Mouse (Mus musculus) kidney, adult 9 months (tissue): ENCODE results near the gene Mlxip.

Source experiments
- DNase-seq: peaks from one replicate; pipeline ENCODE4 v3.0.0; 2022

Mlxip gene

DNA sequence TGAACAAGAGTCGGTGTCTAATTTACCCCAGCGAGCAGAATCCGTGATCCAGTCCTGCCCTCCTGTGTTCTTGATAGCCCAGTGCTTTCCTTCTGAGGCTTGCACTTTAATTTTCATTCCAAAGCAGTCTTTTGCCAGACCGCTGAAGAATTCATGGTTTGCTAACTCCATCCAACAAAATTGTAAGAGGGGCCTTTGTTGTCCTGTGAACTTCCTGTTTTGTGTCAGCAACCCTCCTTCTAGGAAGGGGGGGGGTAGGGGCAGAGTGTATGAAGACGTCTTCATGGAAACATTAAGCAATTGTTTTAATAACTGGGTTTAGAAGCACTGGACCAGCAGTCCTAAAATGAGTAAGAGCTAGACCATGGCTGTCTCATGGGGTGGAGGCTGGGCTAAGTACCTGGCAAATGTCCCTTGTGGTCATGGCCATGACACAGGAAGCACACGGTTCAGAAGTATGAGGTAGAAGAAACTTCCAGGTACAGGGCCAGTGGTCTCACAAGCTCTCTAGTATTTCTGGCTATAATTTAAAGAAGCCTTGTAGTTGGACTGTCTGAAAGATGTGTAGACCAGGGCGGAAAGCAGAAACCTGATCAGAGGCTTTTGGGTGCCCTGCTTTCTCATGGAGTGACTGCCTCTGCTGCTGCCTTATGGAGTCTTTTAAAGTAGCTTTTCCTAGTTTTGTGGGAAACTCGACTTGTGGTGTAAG, 41.6 kb downstream of the Mlxip start:
- DNase-seq = peak; percentile 42

DNA sequence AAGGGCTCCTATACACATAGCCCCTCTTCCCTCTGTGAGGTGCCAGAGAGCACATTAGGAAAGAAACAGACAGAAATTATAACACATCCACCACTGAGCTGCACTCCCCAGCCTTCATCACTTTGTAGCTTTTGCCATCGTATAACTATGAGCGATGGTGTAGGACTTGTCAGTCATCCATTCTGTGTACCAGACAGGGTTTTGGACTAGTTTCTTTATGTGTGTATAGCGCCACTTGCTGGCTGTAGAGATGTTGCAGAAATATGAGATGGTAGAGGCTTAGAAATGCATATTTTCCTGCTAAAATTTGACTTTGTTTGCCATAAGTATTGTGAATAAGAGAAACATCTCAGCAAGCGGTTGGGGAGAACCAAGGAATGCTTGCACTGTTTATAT, 42.2 kb downstream of the Mlxip start:
- DNase-seq = peak; percentile 80

DNA sequence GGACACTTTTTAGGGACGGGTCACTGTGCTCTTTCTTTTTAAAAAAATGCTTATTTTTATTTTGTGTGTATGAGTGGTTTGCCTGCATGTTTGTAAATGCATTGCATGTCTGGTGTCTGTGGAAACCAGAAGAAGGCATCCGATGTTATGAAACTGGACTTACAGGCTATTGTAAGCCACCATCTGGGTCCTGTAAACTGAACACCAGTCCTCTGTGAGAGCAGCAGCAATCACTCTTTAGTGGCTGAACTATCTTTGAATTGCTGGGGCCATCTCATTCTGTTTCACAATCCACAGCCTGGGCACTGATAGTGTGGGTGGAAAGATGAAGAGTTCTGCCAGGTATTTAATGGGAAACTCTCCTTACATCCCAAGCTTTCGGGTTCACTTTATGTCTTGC, 43.8 kb downstream of the Mlxip start:
- DNase-seq = no peak

GRCm38 (mm10) chr5:123439312-123439711, 44.7 kb downstream of the Mlxip start:
- DNase-seq = no peak

GRCm38 (mm10) chr5:123439941-123440340, 45.3 kb downstream of the Mlxip start:
- peak; percentile 20 for DNase-seq

DNA sequence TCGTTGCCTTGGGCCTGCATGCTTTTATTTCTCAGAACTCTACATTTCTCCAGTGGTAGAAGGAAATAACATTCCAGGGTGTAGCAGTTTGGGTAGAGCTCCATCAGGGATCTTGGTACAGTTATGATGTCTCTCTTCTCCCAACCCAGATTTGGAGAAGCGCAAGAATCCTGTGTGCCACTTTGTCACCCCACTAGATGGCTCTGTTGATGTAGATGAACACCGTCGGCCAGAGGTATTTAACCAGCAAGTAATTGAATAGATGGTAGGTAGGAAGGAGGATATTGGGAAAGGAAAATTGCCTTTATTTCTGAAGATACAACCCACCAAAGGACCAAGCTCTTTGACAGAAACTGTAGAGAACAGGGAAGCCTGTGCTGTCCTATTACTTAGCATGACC, 46.1 kb downstream of the Mlxip start:
- DNase-seq = no peak

- no peak for DNase-seq
Observed at GRCm38 (mm10) chr5:123442283-123442682, 47.7 kb downstream of the Mlxip start.

DNA sequence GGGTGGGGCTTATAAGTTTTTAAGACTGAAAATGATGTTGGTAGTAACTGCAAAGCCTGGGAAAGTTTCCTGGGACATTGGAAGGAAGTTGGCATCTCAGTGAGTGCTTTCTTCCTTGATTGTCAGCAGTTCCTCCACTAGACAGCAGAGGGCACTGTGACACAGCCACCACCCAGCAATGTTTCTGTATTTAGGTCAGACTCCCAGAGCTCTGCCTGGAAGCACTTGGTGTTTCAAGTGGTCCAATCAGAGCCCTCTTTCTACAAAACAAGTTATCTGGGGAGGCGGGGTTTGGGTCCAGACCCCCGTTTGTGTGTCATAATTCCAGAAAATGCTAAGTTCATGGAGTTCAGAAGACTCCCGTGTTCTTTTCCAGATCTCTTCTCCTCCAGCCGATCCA, 49.5 kb downstream of the Mlxip start:
- peak; percentile 66 for DNase-seq

- DNase-seq = no peak
Observed at GRCm38 (mm10) chr5:123444849-123445334, 50.3 kb downstream of the Mlxip start.

GRCm38 (mm10) chr5:123451886-123452285, 57.3 kb downstream of the Mlxip start:
- no peak for DNase-seq

GRCm38 (mm10) chr5:123461420-123461819, 66.8 kb downstream of the Mlxip start:
- DNase-seq = no peak

DNA sequence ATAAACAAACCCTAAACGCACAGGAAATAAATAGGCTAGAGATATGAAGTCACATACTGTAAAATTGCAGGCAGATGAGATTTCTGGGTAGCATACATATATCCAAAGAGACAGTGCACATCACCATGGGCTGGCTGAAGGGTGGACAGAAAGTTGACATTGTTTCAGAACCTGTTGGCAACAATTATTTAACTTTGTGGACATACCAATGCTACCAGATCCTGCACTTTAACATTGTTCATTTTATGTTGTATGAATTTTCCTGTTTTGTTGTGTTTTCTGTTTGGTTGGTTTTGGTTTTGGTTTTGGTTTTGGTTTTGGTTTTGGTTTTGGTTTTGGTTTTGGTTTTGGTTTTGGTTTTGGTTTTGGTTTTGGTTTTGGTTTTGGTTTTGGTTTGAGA, 70.0 kb downstream of the Mlxip start:
- no peak for DNase-seq

DNA sequence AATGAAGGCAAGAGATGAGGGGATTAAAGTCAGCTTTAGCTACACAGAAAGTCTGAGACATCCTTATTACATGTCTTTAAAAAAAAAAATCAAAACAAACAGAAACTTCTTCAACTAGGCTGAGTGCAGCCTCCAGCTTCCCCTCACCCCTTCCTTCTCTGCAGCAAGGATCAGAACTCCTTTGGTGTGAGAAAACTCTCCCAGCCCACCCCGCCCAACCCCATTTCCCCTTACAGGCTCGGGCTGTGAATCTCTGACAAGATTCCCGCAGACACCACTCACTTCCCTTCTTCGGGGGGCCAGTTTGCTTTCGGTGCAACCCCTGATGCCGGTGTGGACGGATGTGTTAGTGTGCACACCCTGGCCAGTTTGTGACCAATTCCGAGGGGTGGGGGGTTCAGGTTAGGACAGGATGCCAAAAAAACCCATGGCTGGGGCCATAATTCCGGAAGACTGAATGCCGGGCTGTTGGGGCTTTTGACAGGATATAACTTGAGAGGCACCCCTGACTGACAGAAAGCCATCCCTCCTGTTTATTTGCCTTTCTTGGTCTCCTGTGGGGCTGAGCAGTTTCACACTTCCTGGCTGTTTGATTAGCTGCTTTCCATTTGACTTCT, 76.3 kb downstream of the Mlxip start:
- DNase-seq = no peak

DNA sequence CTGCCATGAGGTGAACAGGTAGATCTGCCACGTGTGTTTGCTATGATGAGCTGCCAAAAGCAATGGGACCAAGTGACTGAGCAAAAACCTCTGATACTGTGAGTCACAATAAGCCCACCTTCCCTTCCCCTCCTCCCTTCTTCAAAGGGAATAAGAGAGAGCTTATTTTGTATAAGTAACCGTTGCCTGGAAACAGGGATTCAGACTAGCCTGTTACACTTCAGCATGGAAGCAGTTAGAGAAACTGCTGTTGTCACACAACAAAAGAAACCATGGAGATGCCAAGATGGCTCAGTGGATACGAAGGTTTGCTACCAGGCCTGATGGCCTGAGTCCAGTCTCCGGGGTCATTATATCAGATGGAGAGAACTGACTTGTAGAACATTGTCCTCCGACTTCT, 79.2 kb downstream of the Mlxip start:
- DNase-seq = no peak

GRCm38 (mm10) chr5:123487659-123488395, 93.2 kb downstream of the Mlxip start:
- no peak for DNase-seq

DNA sequence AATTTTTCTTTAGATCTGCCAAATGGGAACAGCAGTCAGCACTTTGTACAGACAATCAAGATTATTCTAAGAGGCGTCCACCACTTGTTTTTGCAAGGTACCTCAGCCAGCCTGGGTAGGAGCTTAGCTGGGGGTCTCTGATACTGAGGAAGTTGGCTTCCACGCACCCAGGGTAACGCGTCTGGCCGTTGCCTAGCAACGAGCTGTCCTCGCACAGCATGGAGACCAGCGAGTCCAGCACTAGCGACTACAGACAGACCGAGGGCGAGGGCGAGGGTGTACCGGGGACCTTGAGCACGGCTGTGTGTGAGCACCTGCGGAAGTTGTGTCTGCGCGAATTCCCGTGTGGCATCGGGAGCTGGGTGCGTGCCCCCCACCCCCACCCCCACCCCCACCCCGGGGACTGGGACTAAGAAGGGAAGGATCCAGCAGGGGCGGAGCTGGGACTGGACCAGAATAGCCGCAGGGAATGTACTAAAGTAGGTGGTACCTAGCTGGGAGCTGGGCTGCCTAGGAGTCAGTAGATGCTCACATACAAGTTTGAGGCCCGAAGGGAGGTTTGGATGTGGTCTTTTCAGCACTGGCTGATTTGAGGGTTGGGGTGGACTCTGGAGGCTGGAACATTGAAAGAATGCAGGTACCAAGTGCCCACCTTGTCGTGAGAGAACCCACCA, 94.7 kb downstream of the Mlxip start, which contains the start of the genes Lrrc43 and Il31:
Gene Lrrc43, plus strand, starts transcription at position 194 of the 674 bp plus-strand sequence.
Gene Il31, minus strand, starts transcription at position 378 of the 674 bp plus-strand sequence.
- no peak for DNase-seq

DNA sequence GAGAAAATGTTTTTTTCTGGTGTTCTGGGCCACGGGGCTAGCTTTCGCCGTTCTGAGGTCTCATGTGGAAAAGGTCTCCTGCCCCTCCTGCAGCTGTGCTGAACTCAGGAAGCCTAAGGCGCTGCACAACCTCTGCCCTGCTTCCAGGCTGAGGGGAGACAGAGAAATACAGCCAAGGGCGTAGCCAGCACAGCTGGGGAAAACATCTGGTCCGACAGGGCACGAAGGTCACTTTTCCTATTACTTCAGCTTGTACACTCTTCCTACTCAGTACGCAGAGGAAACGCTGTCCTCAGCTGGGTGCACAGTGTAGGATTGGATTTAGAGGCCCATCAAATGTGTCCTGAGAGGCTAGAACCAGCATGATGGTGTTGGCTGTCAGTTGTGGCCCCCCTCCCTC, 95.3 kb downstream of the Mlxip start:
- no peak for DNase-seq

DNA sequence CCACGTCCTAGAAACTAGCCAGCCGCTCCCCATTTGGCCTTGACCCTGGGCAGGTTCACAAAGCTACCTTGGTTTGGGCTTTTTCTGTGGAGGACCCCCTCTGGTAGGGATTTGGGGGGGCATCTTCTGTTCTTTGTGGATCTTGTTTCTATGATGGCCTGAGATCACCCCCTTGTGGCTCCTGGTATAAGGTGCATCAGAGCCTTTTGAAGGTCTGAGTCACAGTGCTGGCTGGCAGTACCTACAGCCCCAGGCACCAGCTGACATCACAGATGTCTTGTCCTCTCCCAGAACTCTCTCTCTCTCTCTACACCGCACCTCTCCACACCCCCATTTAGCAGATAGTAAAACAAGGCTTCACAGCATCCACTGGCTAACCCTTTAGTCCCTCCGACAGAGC, 105.1 kb downstream of the Mlxip start:
- peak; percentile 17 for DNase-seq

DNA sequence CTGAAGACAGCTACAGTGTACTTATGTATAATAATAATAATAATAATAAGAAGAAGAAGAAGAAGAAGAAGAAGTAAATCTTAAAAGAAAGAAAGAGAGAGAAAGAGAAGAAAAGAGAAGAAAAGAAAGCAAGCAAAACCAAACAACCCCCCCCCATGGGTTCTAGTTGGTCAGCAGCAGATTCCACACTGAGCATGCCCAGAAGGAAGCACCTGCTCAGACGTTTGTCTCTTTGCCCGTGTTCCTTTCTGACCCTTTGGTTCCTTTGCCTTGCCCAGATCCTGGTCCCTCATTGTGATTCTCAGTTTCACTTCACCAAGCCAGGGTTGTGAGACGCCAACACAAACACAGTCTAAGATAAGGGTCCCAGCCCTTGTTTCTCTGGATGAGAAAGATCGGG, 107.4 kb downstream of the Mlxip start:
- DNase-seq = no peak
